Mouse (Mus musculus) thymus, postnatal 4 days (tissue): Measurements from ENCODE around the gene Mrps23.

Experiments used
- DNase-seq: peaks from one replicate; pipeline ENCODE4 v3.0.0; 2021

The Mrps23 gene

GRCm38 (mm10) chr11:88213757-88214156 lies 9.6 kb downstream of the Mrps23 start:
- DNase-seq, result no peak

GRCm38 (mm10) chr11:88214881-88215831 lies 11.0 kb downstream of the Mrps23 start:
- DNase-seq, result no peak

- peak; percentile 79 for DNase-seq
Measured at GRCm38 (mm10) chr11:88216231-88216685, 12.1 kb downstream of the Mrps23 start.

GRCm38 (mm10) chr11:88218155-88218554 lies 14.0 kb downstream of the Mrps23 start:
- no peak for DNase-seq

- DNase-seq, result no peak
Measured at GRCm38 (mm10) chr11:88218586-88218985, 14.4 kb downstream of the Mrps23 start.

- DNase-seq, result no peak
Measured at GRCm38 (mm10) chr11:88221929-88222475, 17.8 kb downstream of the Mrps23 start.

- no peak for DNase-seq
Measured at GRCm38 (mm10) chr11:88227001-88227957, 23.1 kb downstream of the Mrps23 start.

GRCm38 (mm10) chr11:88231213-88231790 lies 27.1 kb downstream of the Mrps23 start:
- no peak for DNase-seq

GRCm38 (mm10) chr11:88233528-88234427 lies 29.6 kb downstream of the Mrps23 start:
- peak; percentile 47 for DNase-seq

- no peak for DNase-seq
Measured at GRCm38 (mm10) chr11:88234789-88235188, 30.6 kb downstream of the Mrps23 start.

GRCm38 (mm10) chr11:88235221-88236203 lies 31.3 kb downstream of the Mrps23 start:
- peak; percentile 53 for DNase-seq

- DNase-seq, result no peak
Measured at GRCm38 (mm10) chr11:88240275-88240674, 36.1 kb downstream of the Mrps23 start.

GRCm38 (mm10) chr11:88240736-88241353 lies 36.7 kb downstream of the Mrps23 start:
- DNase-seq, result no peak

GRCm38 (mm10) chr11:88241468-88242301 lies 37.5 kb downstream of the Mrps23 start:
- no peak for DNase-seq

GRCm38 (mm10) chr11:88245581-88246170 lies 41.5 kb downstream of the Mrps23 start:
- no peak for DNase-seq

- DNase-seq, result no peak
Measured at GRCm38 (mm10) chr11:88248636-88249035, 44.4 kb downstream of the Mrps23 start.

- no peak for DNase-seq
Measured at GRCm38 (mm10) chr11:88250568-88250967, 46.4 kb downstream of the Mrps23 start.

GRCm38 (mm10) chr11:88251295-88251694 lies 47.1 kb downstream of the Mrps23 start:
- no peak for DNase-seq
